Mouse (Mus musculus): ENCODE measurements at regions not wholly inside any gene's neighbourhood (a gene's known extent, or its start where the extent isn't known, plus 50 kb on each side); places are given as distances from the start of the nearest gene placed in this dataset.

GRCm38 (mm10) chr12:25304820-25305511 lies 208.0 kb upstream of the Id2 start:
- in situ Hi-C loops (cut with MboI, MseI): loop anchor here (5.0 to 10.0 kb wide), 3 partner anchors 58 to 760 kb away; no protein-coding TSS in a partner anchor

GRCm38 (mm10) chr12:25303500-25304050 lies 206.6 kb upstream of the Id2 start:
- in situ Hi-C loops (cut with MboI, MseI): loop anchor here (5.0 to 10.0 kb wide), 2 partner anchors 56 to 761 kb away; no protein-coding TSS in a partner anchor

GRCm38 (mm10) chr12:25300804-25301390 lies 204.0 kb upstream of the Id2 start:
- in situ Hi-C loops (cut with MboI, MseI): loop anchor here (5.0 to 10.0 kb wide), 2 partner anchors 54 to 764 kb away; no protein-coding TSS in a partner anchor

- in situ Hi-C loops (cut with MboI, MseI): loop anchor here (5.0 to 10.0 kb wide), 2 partner anchors 53 to 765 kb away; no protein-coding TSS in a partner anchor
Observed at GRCm38 (mm10) chr12:25299603-25300471, 202.9 kb upstream of the Id2 start.

- in situ Hi-C loops (cut with MboI, MseI): no loop called here
Observed at GRCm38 (mm10) chr12:25298766-25299165, 201.8 kb upstream of the Id2 start.

GRCm38 (mm10) chr12:25297960-25298359 lies 201.0 kb upstream of the Id2 start:
- in situ Hi-C loops (cut with MboI, MseI): no loop called here

- in situ Hi-C loops (cut with MboI, MseI): no loop called here
Observed at GRCm38 (mm10) chr12:25296648-25297047, 199.7 kb upstream of the Id2 start.

- in situ Hi-C loops (cut with MboI, MseI): no loop called here
Observed at GRCm38 (mm10) chr12:25294179-25295025, 197.5 kb upstream of the Id2 start.

- in situ Hi-C loops (cut with MboI, MseI): no loop called here
Observed at GRCm38 (mm10) chr12:25293470-25294178, 196.7 kb upstream of the Id2 start.

GRCm38 (mm10) chr12:25289381-25289780 lies 192.4 kb upstream of the Id2 start:
- in situ Hi-C loops (cut with MboI, MseI): no loop called here

GRCm38 (mm10) chr12:25283808-25284207 lies 186.9 kb upstream of the Id2 start:
- in situ Hi-C loops (cut with MboI, MseI): no loop called here

GRCm38 (mm10) chr12:25281438-25281837 lies 184.5 kb upstream of the Id2 start:
- in situ Hi-C loops (cut with MboI, MseI): no loop called here

GRCm38 (mm10) chr12:25273631-25274305 lies 176.8 kb upstream of the Id2 start:
- in situ Hi-C loops (cut with MboI, MseI): loop anchor here (10.0 kb wide), 1 partner anchor 1001 kb away; no protein-coding TSS in a partner anchor

- in situ Hi-C loops (cut with MboI, MseI): loop anchor here (10.0 kb wide), 1 partner anchor 1002 kb away; no protein-coding TSS in a partner anchor
Observed at GRCm38 (mm10) chr12:25272752-25273125, 175.8 kb upstream of the Id2 start.

- in situ Hi-C loops (cut with MboI, MseI): loop anchor here (10.0 kb wide), 1 partner anchor 1003 kb away; no protein-coding TSS in a partner anchor
Observed at GRCm38 (mm10) chr12:25272114-25272751, 175.3 kb upstream of the Id2 start.

- in situ Hi-C loops (cut with MboI, MseI): loop anchor here (10.0 kb wide), 1 partner anchor 1005 kb away; no protein-coding TSS in a partner anchor
Observed at GRCm38 (mm10) chr12:25269878-25270277, 172.9 kb upstream of the Id2 start.

GRCm38 (mm10) chr12:25268871-25269850 lies 172.2 kb upstream of the Id2 start:
- in situ Hi-C loops (cut with MboI, MseI): no loop called here

- in situ Hi-C loops (cut with MboI, MseI): no loop called here
Observed at GRCm38 (mm10) chr12:25268323-25268722, 171.4 kb upstream of the Id2 start.

All from T-helper 1 cell (primary cell).